Mouse (Mus musculus): ENCODE results near the gene Lingo1.

Gene Lingo1

DNA sequence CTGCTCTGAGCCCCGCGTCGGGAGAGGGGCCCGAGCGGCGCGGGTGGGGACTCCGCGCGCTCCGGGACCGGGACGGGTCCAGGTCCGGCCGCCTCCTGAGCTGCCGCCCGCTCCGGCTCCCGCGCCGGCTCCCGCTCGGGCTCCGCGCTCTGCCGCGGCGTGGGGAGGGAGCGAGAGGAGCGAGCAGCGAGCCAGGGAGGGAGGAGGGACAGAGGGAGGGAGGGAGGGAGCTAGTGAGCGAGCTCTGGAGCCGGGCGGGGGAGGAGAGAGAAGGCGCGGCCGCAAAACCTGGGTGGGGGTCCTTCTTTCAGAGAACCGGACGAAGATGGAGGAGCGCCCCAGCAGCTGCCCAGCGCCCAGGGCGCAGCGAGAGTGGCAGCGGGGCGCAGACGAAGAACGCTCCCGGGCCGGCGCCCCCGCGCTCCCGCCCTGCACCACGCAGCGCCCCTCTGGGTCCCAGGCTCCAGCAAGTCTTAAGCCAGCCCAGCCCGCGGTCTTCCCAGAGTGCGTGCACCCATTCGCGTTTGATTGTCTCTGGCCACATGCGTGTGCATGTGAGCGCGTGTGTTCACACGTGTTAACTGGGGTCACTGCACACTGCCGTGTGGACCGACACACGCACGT is 160.7 kb downstream of the Lingo1 start:
- in situ Hi-C loops (cut with MseI, MboI): no loop called here

DNA sequence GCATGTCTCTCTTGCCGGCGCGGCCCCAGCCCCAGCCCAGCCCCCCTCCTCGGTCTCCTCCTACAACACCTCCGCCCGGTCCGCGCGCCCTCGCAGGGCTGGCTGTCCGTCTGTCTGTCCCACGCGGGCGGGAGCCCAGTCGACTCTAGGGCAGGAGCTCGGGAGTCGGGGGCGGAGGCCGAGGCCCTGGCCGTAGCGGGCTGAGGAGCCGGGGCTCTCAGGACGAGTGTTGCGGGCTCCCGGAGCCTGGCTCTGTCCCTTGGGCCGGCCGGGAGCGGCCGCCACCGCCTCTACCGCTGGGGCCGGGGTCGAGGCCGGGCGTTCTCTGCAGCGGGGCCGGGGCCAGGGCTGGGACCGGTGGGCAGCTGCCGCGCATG is 161.2 kb downstream of the Lingo1 start:
- in situ Hi-C loops (cut with MseI, MboI): no loop called here

DNA sequence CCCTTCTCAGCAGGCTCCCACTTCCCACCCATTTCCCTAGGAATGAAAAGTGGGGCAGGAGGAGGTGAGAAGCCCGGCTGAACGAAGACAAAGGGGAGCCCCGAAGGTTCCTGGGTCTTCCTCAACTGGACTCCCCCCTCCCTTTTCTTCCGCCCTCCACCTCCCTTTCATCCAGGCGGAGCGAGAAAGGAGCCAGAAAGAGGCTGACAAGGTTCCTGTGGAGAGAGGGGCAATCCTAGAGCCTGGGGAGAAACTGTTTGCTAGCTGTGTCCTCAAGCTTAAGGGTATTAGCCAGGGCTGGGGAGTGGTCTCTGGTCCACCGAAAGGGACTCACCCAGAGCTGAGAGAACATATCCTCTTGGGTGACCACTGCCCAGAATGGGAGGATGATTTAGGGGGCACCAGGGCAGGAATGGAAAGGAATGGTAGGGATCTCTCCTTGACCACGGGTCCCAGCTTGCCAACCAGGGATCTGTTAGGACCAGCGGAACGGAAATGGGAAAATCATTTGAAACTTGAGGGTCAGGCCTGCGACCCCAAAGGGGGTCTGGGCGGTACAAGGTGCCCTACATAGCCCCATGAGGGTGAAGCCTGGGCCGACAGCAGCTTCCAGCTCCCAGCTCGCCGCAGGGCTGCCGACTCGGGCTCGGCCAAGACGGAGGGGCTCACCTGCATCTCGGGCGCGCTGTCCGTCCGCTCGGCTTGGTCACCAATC is 161.7 kb downstream of the Lingo1 start:
- in situ Hi-C loops (cut with MseI, MboI): no loop called here

DNA sequence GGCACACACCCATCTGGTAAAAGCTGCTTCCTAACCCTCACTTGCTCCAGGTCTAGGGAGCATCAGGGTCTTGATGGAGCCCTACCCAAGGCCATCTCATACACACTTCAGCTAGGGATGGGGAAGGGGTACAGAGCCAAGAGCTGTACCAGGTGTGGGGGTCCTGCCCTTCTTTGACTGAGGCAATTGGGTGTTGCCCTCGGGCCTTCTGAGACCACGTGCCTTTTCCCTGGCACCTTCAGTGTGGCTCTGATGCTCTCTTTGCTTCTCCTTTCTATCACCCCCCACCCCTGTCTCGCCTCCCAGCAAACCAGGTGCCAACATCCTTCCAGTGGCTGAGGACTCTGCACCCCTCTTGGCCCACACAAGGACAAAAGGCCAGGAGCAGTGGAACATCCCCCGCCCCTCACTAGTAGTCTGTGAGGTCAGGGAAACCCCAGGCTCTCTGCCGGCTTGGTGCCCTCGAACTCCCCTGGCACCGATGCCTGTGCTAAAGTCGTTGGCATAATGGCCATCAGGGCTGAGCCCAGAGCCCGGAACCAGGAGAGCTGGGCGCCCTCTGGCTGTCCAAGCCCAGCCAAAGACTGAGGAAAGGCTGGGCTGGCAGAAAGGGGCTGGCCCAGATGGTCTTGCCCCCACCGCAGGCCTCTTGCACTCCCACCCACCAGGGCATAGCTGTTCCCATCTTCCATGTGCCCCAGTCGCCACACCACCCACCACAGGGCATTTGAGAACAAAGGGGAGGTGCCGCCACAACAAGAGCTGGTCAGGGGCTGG is 162.6 kb downstream of the Lingo1 start:
- in situ Hi-C loops (cut with MseI, MboI): no loop called here

DNA sequence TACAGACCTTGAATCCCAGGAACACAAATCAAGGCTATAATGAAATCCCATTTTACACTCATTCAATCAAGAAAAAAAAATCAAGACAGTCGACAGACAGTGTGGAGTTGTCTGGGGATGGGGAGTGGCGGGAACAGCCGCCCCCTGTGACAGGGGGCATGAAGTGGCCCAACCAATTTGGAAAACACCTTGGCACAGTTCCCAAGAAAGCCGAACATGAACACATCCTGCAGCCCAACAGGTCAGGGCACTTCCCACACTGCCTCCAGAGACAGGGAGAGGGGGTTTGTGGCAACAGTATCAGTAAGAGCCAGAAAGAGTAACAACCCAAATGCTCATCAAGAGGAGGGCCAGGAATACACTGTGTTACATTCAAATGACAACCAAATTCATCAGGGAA is 165.3 kb downstream of the Lingo1 start:
- in situ Hi-C loops (cut with MseI, MboI): no loop called here

DNA sequence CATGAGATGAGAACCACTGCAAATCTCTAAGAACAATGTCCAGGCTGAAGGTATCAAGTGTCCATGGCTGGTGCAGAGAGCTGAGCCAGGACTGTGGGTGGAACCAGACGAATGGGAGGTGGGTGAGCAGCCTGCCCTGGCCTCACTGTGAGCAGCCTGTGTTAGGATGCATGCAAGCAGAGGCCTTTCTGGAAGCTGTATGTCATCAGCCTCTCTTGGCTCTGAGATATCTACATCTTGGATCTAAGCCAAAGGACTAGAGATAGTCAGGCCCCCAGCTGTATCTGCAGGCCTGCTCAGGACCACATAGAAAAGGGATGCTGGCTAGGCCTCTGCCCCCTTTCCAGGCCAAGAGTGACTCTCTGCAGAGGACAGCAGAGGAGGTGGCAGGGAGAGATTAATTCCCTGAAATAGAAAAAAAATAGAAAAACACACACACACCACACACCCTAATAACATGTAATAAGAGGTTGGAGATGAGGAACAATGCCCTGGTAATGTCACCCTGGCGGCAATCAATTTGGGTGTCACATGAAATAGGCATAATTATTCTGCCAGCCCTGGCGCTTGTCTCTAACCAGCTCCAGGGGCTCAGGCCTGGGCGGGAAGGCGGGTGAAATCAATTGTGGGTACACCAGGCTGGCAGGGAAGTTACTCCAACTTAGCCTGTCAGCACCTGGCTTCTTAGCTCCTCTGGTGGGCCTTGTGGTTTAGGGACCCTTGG is 166.4 kb downstream of the Lingo1 start:
- in situ Hi-C loops (cut with MseI, MboI): no loop called here

DNA sequence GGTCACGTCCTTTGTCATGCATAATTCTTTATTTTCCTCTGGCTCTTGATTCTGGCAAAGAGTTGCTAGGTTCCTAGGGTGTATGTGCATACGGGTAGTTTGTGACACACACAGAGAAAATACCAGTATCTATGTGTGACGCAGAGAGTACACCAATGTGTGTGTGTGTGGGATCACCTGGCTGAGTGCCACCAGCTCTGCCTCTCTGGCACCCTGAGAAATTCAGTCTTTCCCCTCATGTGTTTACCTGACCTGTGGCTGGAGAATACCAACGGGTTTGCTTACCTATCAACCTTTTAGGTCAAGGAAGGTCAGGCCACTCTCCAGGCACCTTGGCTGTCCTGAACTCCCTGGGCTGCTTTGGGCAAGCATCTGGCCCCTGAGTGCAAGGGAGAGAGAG is 169.0 kb downstream of the Lingo1 start:
- in situ Hi-C loops (cut with MseI, MboI): no loop called here

DNA sequence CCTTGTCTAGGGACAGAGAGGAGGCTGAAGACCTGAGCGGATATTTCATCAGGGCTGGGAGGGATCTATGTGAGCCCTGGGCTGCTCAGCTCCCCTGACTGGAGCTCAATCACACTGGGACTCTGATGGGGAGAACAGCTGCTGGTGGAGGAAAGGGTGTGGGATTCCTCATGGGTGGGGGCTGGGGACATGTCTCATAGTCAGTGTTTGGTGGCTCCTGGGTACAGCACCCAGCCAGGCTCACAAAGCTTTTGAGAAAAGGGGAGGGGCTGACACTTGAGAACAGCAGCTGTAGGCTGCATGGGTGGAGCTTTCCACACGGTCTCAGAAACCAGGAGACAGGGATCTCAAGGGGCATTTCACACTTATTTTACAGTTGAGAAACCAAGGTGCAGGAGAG is 171.3 kb downstream of the Lingo1 start:
- in situ Hi-C loops (cut with MseI, MboI): no loop called here

DNA sequence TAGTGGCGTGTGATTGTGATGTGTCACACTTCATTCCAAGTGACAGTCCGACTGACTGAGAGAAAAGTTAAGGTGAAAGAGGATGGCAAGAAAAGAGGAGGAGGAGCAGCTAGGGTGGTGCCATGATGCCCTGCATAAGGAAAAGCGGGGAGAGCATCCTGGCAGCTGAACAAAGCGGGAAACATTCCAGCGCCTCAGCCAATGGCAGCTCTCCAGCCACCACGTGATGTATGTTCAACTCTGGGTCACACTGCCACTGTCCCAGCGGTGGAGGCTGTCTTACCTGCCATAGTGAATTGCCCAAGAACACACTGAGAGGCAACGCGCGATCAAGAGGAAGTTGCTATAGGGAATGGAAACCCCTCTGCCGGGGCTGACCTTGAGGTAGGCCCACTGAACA is 172.9 kb downstream of the Lingo1 start:
- in situ Hi-C loops (cut with MseI, MboI): no loop called here

DNA sequence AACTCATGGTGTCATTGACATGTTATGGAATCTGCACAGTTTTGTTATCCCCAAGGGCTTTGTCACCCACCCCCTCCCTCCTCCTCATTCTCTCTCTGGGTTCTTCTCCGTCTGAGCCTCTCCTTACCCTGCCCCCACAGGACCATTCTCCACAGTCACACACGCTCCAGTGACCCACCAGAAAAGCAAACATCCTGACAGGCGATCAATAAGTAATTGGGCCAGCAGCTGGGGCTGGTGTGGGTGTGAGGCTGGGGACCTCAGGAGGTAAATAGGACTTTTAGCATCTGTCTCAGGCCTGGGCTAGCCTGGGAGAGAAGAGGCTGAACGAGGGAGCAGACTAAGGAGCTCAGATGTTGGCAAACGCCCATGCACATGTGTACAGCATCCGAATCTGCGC is 173.5 kb downstream of the Lingo1 start:
- in situ Hi-C loops (cut with MseI, MboI): no loop called here

DNA sequence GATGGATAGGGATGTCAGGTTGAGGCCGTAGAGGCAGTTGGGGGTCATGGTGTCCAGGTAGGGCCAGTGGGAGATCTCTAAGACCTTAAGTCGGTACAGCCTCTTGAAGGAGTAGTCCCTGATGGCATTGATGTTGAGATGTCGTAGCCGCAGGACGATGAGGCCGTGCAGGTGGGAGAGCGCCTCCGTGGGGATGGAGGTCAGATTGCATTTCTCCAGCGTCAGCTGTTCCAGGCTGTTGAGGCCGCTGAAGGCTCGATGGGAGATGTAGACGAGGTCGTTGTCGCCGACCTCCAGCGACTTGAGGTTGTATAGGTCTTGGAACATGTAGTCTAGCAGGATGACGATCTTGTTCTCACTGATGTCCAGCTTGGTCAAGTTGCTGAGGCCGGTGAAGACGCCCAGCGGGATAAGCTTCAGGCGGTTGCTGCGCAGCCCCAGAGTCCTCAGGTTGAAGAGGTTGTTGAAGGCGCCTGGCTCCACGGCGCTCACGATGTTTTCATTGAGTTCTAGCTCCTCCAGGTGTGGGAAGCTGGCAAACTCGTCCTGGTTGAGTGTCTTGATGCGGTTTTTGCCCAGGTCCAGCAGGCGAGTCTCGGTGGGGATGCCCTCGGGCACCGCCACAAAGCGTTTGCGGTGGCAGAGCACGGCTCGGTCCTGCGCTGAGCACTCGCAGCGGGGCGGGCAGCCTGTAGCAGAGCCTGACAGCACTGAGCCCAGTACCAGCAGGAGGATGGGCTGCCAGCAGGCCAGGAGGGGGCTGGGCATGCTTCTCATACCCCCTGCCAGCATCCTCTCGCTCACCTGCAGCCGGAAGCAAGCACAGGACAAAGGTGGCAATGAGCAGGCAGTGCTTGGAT is 175.5 kb downstream of the Lingo1 start:
- in situ Hi-C loops (cut with MseI, MboI): no loop called here

DNA sequence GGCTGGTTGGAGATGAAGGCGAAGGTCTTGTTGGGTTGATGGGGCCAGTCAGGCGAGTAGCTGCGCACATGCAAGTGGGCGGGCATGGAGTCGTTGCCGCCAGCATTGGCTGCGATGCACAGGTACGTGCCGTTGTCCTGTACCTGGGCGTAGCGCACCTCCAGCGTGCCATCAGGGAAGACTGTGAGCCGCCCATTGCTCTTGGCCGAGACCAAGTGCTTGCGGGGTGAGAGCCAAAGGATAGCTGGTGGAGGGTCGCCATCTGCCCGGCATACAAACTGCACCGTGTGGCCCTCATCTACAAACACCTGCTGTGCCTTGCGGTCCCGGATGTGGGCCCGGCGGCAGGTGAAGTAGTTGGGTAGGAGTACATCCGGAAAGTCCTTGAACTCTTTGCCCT is 176.6 kb downstream of the Lingo1 start:
- in situ Hi-C loops (cut with MseI, MboI): no loop called here

DNA sequence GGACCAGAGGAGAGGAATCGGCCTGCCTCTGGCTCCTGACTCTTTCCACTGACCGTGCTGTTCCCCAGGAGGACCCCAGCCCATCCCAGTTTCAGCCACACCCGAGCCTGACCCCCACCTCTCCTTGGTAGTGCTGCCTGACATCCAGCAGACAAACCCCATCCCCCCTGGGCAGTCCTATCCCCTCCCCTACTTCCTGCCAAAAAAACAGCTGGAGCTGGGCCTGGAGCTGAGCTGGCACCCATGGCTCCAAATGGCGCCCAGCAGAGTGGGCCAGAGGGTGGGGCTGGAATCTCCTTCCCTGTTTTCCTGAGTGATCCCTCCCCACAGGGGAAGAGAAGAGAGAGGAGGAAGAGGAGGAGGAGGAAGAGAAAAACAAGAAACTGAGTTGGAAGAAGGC is 177.6 kb downstream of the Lingo1 start:
- in situ Hi-C loops (cut with MseI, MboI): no loop called here

DNA sequence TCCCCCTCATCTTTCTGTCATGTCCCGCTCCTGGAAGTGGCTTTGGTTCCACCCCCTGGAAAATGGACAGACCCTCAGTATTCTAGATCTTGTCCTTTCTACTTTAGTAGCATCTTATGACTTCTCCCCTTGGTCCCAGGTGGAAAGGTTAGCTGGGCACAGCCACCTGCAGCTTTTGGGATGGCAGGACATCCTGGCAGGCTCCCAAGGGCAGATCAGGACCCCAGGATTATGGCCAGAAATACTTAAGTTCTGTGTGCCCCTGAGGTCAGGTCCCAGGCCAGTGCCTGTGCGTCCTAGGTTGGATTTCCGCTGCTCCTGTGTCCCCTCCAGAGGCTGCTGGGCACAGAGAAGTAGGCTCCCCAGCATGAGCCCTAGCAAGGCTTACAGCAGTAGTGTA is 180.2 kb downstream of the Lingo1 start:
- in situ Hi-C loops (cut with MseI, MboI): no loop called here

DNA sequence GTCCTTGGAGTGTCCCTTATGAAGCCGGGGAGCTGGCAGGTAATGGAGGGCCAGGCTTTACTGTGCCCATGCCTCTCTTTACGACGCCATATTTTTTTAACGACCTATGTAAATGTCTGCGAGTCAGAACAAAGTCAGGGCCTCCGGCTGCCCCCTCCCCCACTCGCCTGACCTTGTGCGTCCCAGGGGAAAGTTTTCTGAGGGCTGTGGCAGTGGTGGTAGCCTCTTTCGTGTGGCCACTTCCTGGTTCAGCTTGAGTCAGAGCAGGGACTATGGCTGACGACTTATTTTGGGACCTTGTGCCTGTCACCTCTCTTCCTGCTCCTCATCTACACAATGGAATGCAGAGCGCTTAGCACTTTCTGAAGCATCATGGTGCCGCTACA is 183.5 kb downstream of the Lingo1 start:
- in situ Hi-C loops (cut with MseI, MboI): no loop called here

DNA sequence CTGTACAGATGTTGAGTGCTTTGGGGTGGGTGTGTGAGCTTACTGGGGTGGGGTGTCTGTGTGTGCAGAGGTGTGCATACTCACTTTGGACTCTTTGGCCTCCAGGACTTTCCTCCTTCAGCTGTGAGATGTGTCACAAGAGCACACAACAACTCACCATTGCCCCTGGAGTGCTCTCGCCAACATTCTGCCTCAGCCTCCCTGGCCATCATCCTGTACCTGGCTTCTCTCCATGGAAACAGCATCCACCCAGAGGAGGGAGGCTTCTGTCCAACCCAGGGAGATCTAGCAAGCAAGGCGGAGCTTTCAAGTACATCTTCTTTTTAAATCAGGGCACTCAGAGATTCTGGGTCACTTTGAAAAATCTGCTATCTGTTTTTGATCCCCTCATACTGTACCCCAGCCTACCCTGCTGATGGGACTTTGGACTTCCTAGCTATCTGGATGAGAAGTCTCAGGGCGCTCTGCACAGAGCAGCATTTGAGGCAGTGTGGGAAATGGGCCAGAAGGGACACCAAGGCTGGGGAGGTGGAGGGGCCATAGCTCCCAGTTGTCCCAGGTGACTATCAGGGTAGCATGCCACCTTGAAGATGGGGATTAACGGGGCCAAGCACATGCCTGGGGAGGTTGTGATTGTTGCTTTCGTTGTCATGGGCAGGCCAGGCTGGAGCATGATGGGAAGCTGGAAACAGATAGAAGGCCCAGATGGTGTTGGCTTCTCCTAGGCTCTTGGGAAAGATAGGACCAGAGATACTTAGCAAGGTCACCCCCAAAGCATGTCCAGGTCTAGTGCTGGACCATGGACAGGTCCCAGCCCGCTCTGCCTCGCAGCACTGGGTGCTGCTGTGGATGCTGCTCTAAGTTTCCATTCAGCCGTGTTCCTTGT is 184.1 kb downstream of the Lingo1 start:
- in situ Hi-C loops (cut with MseI, MboI): no loop called here

DNA sequence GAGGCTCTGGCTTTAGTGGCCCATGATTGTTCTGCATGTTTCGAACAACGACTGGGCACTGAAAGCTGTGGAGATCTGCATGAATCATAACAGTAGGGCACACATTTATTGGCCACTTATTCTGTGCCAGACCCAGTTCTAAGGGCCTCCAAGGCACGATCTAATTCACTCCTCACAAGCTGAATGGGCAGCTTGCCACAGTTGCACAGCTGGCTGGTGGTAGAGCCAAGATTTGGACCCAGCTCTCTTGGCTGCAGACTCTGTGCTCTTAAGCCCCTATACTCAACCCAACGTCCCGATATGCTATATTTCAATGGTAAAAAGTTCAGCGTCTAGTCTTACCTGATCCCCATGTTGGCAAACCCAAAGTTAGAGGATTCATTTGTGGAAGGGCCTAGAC is 185.3 kb downstream of the Lingo1 start:
- in situ Hi-C loops (cut with MseI, MboI): no loop called here

DNA sequence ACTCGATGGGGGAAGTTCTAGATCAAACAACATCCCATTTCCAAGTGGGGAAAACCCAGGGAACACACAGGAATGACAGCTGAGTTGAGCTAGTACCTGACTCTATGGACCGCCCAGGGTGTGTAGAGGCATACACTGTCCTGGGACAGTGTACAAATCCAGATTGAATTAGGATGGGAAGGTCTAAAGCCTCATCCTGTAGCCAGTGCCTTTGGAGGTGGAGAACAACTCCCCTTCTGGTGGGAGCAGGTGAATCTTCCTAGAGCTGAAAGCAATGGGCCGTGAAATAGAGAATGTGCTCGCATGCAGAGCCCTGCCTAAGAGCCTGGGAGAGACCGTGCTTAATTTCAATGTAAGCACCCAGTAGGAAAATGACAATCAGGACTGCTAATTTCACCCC is 185.8 kb downstream of the Lingo1 start:
- in situ Hi-C loops (cut with MseI, MboI): no loop called here

DNA sequence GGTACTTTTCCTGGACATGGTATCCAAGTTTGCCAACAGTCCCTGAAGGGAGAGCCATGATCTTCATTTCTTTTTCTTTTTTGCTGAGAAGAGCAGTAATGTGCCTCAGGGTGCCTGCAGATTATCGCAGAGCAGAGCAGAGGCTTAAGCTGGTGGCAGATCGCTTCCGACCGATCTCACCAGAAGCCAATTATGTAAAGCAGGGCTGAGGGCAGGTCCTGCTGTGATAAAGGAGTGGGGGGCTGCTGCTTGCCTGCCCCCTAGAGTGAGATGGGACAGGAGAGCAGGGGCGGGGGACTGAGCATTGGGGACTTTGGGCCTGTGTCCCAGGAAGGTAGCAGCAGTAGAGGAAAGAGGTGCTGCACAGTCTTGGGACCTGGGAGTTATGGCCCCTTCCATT is 186.8 kb downstream of the Lingo1 start:
- in situ Hi-C loops (cut with MseI, MboI): no loop called here

DNA sequence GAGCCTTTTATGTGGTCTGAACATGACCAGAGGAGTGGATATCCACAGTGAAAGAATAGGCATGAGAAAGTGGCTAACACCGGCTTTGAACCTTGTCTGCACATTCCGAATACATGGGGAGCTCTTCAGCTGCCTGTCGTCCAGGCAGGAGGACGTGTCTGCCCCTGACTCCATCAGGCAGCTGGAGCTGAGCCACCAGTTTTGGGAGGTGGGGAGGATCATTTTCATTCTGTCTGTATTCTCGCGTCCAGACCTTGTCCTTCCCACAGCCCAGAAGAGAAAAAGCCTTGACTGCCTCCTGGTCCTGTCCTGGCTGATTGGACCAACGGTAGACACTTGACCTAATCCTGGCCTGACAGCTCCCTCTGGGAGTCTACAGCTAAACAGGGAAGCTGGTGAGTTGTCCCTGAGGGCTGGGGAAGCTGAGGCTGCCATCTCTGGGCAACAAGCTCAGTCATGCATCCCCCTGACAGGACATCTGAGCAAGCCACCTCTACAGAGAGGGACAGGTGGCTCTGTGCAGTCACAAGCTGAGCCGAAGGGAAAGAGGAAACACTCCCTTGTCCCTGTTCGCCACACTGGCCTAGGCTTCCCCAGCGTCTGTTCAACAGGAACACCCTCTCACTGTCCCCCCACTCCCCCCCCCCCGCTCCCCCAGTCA is 187.4 kb downstream of the Lingo1 start:
- in situ Hi-C loops (cut with MseI, MboI): no loop called here
